Mouse (Mus musculus): ENCODE results near the gene Efcab12. TPM values are rescaled to one million over a fixed set of nuclear protein-coding genes. Genes with fewer than 3 reads are reported as not detected.

Efcab12 gene
- total and polyA plus RNA-seq, 2 experiments: 0.09 to 0.11 TPM

DNA sequence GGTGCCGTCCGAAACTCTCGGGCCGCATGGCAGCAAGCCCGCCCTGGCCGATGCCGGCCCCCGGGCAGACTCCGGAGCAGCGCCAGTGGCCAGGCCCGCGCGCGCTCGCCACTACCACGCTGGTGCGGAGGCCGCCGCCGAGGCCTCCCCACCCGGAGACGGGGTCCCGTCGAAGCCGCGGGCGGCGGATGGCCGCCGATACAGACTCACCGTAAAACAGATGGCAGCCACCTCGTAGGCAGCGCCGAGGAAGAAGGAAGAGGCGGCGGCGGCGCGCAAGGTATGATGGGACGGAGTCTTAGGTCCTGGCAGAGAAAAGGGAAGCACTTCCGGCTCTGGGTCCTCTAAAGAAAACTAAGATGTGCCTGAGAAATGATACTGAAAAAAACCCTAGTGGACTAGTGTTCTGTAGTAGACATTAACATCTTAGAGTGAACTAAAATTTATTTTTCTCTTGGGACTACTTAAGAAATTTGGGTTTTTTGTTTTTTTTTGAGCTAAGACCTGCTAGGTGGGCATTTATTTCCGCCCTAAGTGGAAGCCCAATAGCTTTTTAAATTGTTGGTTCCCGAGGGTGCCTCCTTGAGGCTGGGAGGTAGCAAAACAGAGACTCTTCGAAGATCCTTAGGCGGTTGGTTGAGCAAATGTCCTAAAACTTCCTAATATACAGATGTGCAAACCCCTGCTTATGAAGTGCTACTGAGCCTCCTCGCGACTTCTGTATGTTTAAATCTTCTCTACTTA lies 29.6 kb downstream of the Efcab12 start, which contains the start of gene Rpl32:
TSS of gene Rpl32 (minus strand) at position 260 of the 744 bp plus-strand sequence.
- under 1% methylated on average over 47 of the region's 47 CpGs for WGBS

DNA sequence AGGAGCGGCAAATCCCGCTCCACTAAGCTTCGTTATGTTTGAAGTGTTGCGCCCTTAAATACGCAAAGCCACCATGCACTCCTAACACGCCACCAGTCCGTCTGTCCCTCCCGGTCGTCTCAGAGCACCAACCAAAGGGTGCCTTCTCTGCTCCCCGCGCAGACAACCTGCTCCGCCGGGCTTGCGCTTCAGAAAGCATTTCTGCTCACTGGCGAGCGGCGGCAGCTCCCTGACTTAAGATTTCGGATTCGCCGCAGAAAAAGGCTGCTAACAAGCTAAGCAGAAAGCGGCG lies 30.1 kb downstream of the Efcab12 start:
- peaks cover 9% of the 10 kb centered on the region for H3K4me1 ChIP-seq (ENCODE audit: control insufficient read depth, insufficient read depth, low read length)
- peak overlapping the region; percentile 95 for H3K9ac ChIP-seq (ENCODE audit: low read depth, low read length)
- under 1% methylated on average over 22 of the region's 22 CpGs for WGBS
- H3K27me3 ChIP-seq (ENCODE audit: control insufficient read depth, insufficient read depth, low read length): no peaks in the 10 kb centered on the region
- no peak for TF ChIP-seq CTCF (IDR thresholded peaks at IDR 0.05; ENCODE audit: low read depth, low read length)
- TF ChIP-seq POLR2A (IDR thresholded peaks at IDR 0.05; ENCODE audit: extremely low read depth, insufficient read depth, low read length): no peak
- H3K79me2 ChIP-seq (ENCODE audit: control insufficient read depth, insufficient read depth, low read length): peaks cover 8% of the 10 kb centered on the region; the same call in 1 of the 2 replicates
- H3K27ac ChIP-seq (replicated peaks; ENCODE audit: insufficient read depth, low read depth, low read length): peak overlapping the region; percentile 65
- DNase-seq (ENCODE audit: extremely low read depth, low read depth, low spot score): peak; percentile 41
- H3K4me3 ChIP-seq (ENCODE audit: insufficient read depth, low read depth, low read length): peak overlapping the region; percentile 81
- peaks cover 23% of the 10 kb centered on the region for H3K36me3 ChIP-seq (ENCODE audit: control insufficient read depth, insufficient read depth, low read length)

More for the DNA sequence above, 29.6 kb downstream of the Efcab12 start, which contains the start of gene Rpl32:
- Histone ChIP-seq H3K27ac (replicated peaks; ENCODE audit: insufficient read depth, low read depth, low read length) (peak within 1 kb of the TSS; percentile 65), H3K9ac (ENCODE audit: low read depth, low read length) (peak within 1 kb of the TSS; percentile 95), H3K79me2 (ENCODE audit: control insufficient read depth, insufficient read depth, low read length) (peaks cover 8% of the 10 kb centered on the region; the same call in 1 of the 2 replicates), H3K36me3 (ENCODE audit: control insufficient read depth, insufficient read depth, low read length) (peaks cover 23% of the 10 kb centered on the region), H3K4me3 (ENCODE audit: insufficient read depth, low read depth, low read length) (peak within 1 kb of the TSS; percentile 81), H3K4me1 (ENCODE audit: control insufficient read depth, insufficient read depth, low read length) (peaks cover 9% of the 10 kb centered on the region), H3K27me3 (ENCODE audit: control insufficient read depth, insufficient read depth, low read length) (no peaks in the 10 kb centered on the region)
- peak; percentile 89 for DNase-seq (ENCODE audit: extremely low read depth, low read depth, low spot score)
- no peak; the same call in 1 of the 2 replicates for TF ChIP-seq CTCF (IDR thresholded peaks at IDR 0.05; ENCODE audit: low read depth, low read length)
- peak; percentile 81 for TF ChIP-seq POLR2A (IDR thresholded peaks at IDR 0.05; ENCODE audit: extremely low read depth, insufficient read depth, low read length)

DNA sequence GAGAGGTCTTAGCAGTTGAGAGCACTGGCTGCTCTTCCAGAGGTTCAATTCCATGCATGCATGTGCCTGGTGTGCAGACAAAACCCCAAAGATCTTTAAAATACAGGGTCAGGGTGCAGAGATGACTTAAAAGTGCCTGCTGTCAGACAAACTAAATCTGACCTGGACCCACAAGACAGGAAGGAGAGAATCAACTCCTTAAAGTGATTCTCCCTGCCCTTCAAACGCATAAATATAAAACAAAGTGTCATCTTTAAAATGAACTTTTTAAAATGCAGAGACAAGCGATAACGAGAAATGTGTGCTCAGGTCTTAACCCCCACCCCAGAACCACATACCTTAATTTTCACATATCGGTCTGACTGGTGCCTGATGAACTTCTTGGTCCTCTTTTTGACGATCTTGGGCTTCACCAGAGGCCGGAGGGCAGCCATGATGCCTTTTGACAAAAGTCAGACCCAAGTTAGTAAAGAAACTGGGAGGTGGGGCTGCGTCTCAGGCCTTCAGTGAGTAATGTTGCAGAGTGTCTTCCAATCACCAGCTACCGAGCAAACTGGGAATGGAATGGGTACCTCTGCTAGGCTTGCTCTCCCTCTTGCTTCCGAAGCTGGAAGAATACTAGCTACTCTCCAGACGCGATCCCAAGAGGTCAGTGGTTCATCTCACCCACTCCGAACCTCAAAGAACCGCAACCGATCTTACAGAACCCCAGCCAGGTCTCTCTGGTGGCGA lies 30.6 kb downstream of the Efcab12 start:
- no peak for DNase-seq (ENCODE audit: extremely low read depth, low read depth, low spot score)
- H3K36me3 ChIP-seq (ENCODE audit: control insufficient read depth, insufficient read depth, low read length): peaks cover 23% of the 10 kb centered on the region

DNA sequence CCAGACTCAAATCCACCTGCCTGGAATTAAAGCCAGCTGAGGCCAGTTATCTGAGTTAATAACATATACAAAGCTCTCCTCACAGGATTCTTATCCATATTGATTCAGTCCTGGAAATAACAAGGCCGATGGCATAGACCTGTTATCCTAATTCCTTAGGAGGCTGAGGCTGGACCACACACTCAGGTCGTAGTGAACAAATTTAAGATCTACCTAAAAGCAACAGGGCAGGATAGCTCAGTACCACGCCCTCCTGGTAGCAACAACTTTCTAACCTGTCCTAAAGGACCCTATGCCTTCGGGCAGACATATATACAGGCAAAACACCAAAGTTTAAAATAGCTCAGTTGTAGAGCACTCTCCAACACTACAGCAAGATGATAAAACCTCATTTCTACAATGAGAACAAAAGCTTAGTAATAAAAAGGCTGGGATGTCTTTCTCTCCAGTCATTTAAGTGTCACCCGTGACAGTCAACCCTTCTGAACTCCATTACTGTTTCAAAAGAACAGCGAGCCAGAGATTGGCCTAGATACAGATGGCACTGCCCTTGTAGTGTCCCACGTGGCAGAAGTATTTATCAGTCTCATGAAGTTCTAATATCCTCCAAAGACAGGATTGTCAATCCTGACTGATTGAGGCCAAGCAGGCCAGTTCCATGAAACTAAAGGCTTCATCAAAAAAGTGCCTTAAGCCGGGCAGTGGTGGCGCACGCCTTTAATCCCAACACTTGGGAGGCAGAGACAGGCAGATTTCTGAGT lies 33.6 kb downstream of the Efcab12 start:
- H3K4me1 ChIP-seq (ENCODE audit: control insufficient read depth, insufficient read depth, low read length): peaks cover 9% of the 10 kb centered on the region
- H3K36me3 ChIP-seq (ENCODE audit: control insufficient read depth, insufficient read depth, low read length): peaks cover 23% of the 10 kb centered on the region
- no peak for TF ChIP-seq POLR2A (IDR thresholded peaks at IDR 0.05; ENCODE audit: extremely low read depth, insufficient read depth, low read length)
- TF ChIP-seq CTCF (IDR thresholded peaks at IDR 0.05; ENCODE audit: low read depth, low read length): no peak
- peaks cover 8% of the 10 kb centered on the region; the same call in 1 of the 2 replicates for H3K79me2 ChIP-seq (ENCODE audit: control insufficient read depth, insufficient read depth, low read length)
- H3K27ac ChIP-seq (replicated peaks; ENCODE audit: insufficient read depth, low read depth, low read length): no peak overlapping the region
- no peak overlapping the region for H3K4me3 ChIP-seq (ENCODE audit: insufficient read depth, low read depth, low read length)
- DNase-seq (ENCODE audit: extremely low read depth, low read depth, low spot score): no peak
- 68% methylated on average over 10 of the region's 10 CpGs for WGBS
- no peaks in the 10 kb centered on the region for H3K27me3 ChIP-seq (ENCODE audit: control insufficient read depth, insufficient read depth, low read length)
- H3K9ac ChIP-seq (ENCODE audit: low read depth, low read length): no peak overlapping the region

More for the DNA sequence above, 30.6 kb downstream of the Efcab12 start:
- peak overlapping the region; percentile 95 for H3K9ac ChIP-seq (ENCODE audit: low read depth, low read length)
- 2% methylated on average over 15 of the region's 15 CpGs for WGBS
- H3K27ac ChIP-seq (replicated peaks; ENCODE audit: insufficient read depth, low read depth, low read length): peak overlapping the region; percentile 65
- TF ChIP-seq POLR2A (IDR thresholded peaks at IDR 0.05; ENCODE audit: extremely low read depth, insufficient read depth, low read length) (no peak), CTCF (IDR thresholded peaks at IDR 0.05; ENCODE audit: low read depth, low read length) (no peak)
- peaks cover 8% of the 10 kb centered on the region; the same call in 1 of the 2 replicates for H3K79me2 ChIP-seq (ENCODE audit: control insufficient read depth, insufficient read depth, low read length)
- H3K4me1 ChIP-seq (ENCODE audit: control insufficient read depth, insufficient read depth, low read length): peaks cover 9% of the 10 kb centered on the region
- peak overlapping the region; percentile 81 for H3K4me3 ChIP-seq (ENCODE audit: insufficient read depth, low read depth, low read length)
- H3K27me3 ChIP-seq (ENCODE audit: control insufficient read depth, insufficient read depth, low read length): no peaks in the 10 kb centered on the region

DNA sequence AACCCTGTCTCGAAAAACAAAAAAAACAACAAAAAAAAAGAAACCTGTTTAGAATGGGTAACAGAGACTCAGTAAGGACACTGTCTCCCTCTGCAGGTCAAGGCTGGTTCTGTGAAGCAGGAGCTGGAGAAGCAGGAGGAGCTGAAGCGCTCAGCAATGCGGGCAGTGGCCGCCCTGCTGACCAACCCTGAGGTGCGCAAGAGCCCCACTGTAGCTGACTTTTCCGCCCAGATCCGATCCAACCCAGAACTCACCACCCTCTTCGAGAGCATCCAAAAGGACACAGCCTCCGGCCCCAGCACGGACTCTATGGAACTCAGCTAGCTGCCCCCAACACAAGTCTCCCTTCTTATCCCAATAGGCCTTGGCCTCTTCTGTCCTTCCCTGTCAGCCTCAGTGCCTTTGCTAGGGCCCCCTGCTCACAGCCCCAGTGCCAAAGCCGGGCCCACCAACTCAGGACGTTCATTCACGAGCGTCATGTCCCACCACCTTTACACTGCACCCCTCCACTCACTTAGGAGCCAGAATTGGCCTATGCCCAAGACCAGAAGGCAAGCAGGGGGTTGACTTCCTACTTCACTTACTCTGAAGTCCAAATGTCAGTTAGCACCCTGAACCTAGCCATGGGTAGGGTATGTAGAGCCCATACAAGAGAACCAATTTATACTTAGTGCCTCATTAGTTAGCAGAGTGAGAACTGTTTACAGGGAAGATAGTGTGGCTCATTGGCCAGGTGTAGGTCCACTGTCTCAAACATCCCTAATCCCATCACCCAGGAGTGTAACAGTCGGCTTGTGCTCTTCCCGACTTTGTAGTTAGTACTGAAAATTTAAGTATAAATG lies 34.5 kb downstream of the Efcab12 start:
- Histone ChIP-seq H3K36me3 (ENCODE audit: control insufficient read depth, insufficient read depth, low read length) (peaks cover 23% of the 10 kb centered on the region), H3K27me3 (ENCODE audit: control insufficient read depth, insufficient read depth, low read length) (no peaks in the 10 kb centered on the region), H3K4me3 (ENCODE audit: insufficient read depth, low read depth, low read length) (no peak overlapping the region), H3K79me2 (ENCODE audit: control insufficient read depth, insufficient read depth, low read length) (peaks cover 8% of the 10 kb centered on the region; the same call in 1 of the 2 replicates), H3K9ac (ENCODE audit: low read depth, low read length) (no peak overlapping the region), H3K4me1 (ENCODE audit: control insufficient read depth, insufficient read depth, low read length) (peaks cover 9% of the 10 kb centered on the region), H3K27ac (replicated peaks; ENCODE audit: insufficient read depth, low read depth, low read length) (no peak overlapping the region)
- peak; percentile 40 for DNase-seq (ENCODE audit: extremely low read depth, low read depth, low spot score)
- TF ChIP-seq POLR2A (IDR thresholded peaks at IDR 0.05; ENCODE audit: extremely low read depth, insufficient read depth, low read length) (no peak), CTCF (IDR thresholded peaks at IDR 0.05; ENCODE audit: low read depth, low read length) (peak; percentile 68)
- WGBS: 59% methylated on average over 16 of the region's 16 CpGs

All from liver, adult 2 months (tissue).